Mouse (Mus musculus) right cerebral cortex, adult 18-20 months (tissue): ENCODE results near the gene Prkag2.
"Not testable (repeated sequence)": the region's sequence is repeated elsewhere in the genome, so short reads cannot be mapped to it uniquely, and the experiment has no call there.

Experiments
- DNase-seq: peaks from one replicate; pipeline ENCODE4 v3.0.0; 2022; ENCODE audit warnings: mixed read lengths

Prkag2 gene

GRCm38 (mm10) chr5:25085170-25085569, 15.3 kb downstream of the Prkag2 start:
- peak; percentile 91 for DNase-seq

DNA sequence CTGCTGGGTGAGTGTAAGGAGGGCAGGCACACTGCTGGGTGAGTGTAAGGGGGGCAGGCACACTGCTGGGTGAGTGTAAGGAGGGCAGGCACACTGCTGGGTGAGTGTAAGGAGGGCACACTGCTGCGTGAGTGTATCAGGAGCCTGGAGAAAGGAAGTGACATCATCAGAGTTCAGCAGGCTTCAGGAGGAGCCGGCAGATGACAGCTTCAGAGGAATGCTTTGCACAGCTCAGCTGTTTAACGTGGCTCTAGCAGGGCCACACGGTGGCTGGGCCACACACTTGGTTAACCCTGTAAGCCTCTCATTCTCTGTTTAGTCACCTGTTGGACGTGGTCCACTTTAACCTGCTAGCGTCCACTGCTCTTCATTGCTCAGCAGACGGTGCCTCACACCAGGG, 16.6 kb downstream of the Prkag2 start:
- no peak for DNase-seq

- no peak for DNase-seq
Observed at GRCm38 (mm10) chr5:25082542-25082941, 17.9 kb downstream of the Prkag2 start.

- DNase-seq, result peak; percentile 89
Observed at GRCm38 (mm10) chr5:25081545-25081944, 18.9 kb downstream of the Prkag2 start.

DNA sequence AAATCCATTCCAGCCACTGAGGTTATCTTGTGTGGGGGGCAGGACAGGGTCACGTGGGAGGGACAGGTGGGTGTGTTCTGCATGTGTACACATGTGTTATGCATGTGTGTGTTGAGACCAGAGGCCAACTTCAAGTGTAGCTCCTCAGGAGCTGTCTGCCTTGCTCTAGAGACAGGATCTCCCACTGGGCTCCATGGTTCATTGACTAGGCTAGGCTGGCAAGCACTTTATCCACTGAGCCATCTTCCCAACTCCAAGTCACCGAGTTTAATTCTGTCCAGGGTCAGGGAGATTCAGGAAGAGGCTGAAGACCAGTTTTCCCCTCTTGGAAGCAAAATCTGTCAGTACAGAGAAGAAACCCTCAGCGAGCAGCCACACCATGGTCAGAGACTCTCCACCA, 19.4 kb downstream of the Prkag2 start:
- DNase-seq, result no peak

- DNase-seq, result peak; percentile 86
Observed at GRCm38 (mm10) chr5:25080438-25080945, 19.9 kb downstream of the Prkag2 start.

GRCm38 (mm10) chr5:25079766-25080265, 20.6 kb downstream of the Prkag2 start:
- DNase-seq, result no peak

DNA sequence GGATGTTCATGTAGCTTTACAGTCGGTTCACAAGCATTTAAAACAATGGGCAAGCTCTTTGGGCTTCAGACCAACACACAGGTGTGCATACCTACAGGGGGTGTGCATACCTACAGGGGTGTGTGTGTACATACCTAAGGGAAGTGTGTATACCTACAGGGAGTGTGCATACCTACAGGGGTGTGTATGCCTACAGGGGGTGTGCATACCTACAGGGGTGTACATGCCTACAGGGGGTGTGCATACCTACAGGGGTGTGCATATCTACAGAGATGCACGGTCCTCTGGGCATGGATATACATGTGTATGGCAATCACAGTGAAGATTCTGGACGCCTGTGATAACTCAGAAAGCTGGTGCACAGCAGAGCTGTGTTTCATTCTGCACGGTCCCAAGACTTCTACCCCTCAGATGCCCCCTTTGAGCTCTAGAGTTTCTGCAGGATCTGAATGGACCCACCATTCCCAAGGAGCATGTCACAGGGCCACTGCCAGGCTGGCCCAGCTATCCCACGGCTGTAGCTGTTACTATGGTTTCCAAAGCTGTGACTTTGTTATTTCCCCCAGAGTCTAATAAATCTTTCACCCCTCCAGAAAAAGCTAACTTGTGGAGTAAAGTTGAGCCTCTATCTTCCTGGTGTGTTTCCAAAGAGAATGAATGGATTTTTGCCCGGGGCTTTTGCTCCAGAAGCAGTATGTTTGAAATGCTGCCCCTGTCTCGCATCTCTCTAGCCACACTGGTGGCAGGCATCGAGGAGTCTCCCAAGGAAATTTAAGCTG, 22.4 kb downstream of the Prkag2 start:
- no peak for DNase-seq

DNA sequence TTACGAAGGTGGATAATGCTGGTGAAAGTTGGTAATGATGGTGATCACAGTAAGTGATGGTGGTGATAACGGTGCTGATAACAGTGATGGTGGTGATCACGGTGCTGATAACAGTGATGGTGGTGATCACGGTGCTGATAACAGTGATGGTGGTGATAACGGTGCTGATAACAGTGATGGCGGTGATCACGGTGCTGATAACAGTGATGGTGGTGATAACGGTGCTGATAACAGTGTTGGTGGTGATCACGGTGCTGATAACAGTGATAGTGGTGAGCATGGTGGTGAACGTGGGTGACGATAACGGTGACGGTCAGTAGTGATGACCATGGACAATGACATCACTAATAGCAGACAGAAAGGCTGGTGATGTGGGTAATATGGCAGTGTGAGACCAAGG, 23.2 kb downstream of the Prkag2 start:
- DNase-seq, result not testable (repeated sequence)

- no peak for DNase-seq
Observed at GRCm38 (mm10) chr5:25075623-25076022, 24.8 kb downstream of the Prkag2 start.

GRCm38 (mm10) chr5:25069815-25070214, 30.6 kb downstream of the Prkag2 start:
- DNase-seq, result no peak

- peak; percentile 46 for DNase-seq
Observed at GRCm38 (mm10) chr5:25067122-25067521, 33.3 kb downstream of the Prkag2 start.

- DNase-seq, result no peak
Observed at GRCm38 (mm10) chr5:25064270-25065232, 35.9 kb downstream of the Prkag2 start.

DNA sequence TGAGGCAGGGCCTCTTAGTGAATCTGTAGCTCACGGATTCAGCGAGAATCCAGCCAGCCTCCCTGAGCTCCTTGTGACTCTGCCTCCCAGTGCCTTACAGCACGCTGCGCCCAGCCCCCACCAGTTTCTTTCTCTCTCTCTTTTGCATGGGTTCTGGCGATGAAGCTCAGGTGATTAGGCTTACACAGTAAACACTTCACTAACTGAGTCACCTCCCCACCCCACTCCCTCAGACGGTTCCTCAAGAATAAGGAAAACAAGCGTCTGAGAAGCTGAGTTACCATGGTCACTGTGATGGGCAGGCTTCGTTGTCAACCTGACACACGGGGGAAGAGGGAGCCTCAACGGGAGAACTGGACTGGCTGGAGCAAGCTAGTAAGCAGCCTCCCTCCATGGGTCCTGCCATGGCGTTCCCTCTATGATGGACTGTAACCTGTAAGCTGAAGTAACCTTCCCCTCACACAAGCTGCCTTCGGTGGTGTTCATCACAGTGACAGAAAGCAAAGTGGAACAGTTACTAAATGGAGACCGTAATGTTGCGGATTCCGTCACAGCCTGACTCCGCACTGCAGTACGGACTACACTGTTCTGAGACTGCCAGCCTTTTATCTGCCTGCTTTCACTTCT, 37.8 kb downstream of the Prkag2 start:
- no peak for DNase-seq

GRCm38 (mm10) chr5:25058853-25059741, 41.3 kb downstream of the Prkag2 start:
- peak; percentile 64 for DNase-seq

DNA sequence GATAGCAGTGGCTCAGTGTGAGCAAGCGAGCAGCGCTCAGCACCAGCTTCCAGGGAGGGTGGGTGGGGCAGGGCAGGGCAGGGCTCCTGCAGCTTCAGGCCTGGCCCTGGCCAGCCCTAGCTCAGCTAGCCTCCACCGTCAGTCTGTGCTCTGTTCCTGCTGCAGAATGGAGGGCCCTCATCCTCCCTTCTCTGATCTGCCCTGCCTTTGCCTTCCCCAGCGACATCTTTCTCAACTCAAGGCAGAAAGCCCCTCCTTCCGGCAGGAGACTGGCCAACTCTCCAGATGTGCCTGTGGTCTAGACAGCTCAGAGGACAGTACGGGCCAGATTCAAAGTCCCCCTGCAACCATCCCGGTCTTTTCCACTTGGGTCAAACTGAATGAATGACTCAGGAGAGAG, 42.0 kb downstream of the Prkag2 start:
- DNase-seq, result no peak

DNA sequence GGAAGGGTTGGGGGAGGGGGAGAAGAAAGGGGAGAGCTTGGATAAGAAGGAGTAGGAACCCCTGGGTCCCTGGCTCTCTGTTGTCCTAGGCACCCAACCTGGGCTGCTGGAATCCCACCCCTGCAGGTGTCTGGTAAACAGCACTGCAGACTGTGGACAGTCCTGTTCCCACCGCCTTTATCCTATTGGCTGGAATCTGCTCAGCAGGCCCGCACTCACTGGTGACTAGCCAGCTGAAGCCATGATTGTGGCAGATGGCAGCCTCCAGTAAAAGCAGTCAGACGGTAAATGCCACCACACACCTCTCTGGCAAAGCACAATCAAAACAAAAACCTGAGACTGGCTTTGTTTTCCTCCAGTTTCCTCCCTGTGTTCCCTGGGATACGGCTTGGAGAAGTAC, 45.2 kb downstream of the Prkag2 start:
- peak; percentile 54 for DNase-seq

GRCm38 (mm10) chr5:25053971-25054658, 46.3 kb downstream of the Prkag2 start:
- DNase-seq, result peak; percentile 83

- no peak for DNase-seq
Observed at GRCm38 (mm10) chr5:25050827-25051226, 49.6 kb downstream of the Prkag2 start.

DNA sequence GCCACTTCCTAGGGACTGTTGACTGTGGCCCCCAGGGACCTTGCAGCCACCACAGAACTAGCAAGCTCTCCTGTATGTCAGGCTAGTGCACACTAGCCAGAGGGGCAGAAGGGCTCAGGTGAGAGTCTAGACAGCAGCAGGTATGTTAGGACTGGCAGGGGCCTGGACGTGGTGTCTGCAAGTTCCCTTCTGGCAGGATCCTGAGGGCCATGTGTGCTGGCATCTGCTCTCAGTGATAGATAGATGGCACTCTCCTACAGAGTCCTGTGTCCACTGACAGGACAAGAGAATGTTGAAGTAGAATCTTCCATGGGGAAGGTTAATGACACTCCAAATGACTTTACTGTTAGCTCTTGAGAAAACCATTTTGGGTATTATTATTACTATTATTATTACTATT, 52.8 kb downstream of the Prkag2 start:
- no peak for DNase-seq

DNA sequence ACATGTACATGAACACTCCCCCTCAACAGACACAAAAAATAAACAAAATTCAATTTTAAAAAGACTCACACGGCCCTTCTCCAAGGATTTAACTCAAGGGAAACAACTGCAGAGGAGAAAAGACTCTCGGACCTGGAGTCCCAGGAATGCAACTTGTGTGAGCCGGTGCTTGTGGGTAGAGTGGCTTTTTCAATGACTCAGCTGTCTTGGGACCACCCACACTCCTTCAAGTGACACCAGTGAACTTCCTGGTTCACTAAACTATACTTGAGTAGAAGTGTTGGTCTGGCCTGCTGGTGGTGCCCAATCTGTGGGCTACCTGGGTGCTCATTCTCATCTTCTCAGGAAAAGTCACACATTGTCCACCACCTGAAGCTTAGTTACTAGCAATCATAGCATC, 53.7 kb downstream of the Prkag2 start:
- DNase-seq, result no peak
